Mouse (Mus musculus): Measurements from ENCODE around the gene Npb. TPM values are rescaled to one million over a fixed set of nuclear protein-coding genes. Genes with fewer than 3 reads are reported as not detected.
A peak's percentile ranks its signal among the peaks of the same experiment; 100 is the strongest.
"Not testable (repeated sequence)": the region's sequence is repeated elsewhere in the genome, so short reads cannot be mapped to it uniquely, and the experiment has no call there.

Gene Npb
- polyA plus RNA-seq, 1 experiment from 2014 or later, result 5.0 TPM

GRCm38 (mm10) chr11:120581490-120582267 lies 26.6 kb upstream of the Npb start, which contains the start of gene Arhgdia:
TSS of gene Arhgdia (minus strand) at chr11:120581624.
- H3K9me3 ChIP-seq (replicated peaks), result no peaks in the 10 kb centered on the region
- no peaks in the 10 kb centered on the region for H3K27me3 ChIP-seq (replicated peaks)
- H3K27ac ChIP-seq, result peak within 1 kb of the TSS; percentile 93
- ATAC-seq, result peak; percentile 60
- peak within 1 kb of the TSS; percentile 98 for H3K4me2 ChIP-seq
- peaks cover 76% of the 10 kb centered on the region for H3K36me3 ChIP-seq
- peaks cover 46% of the 10 kb centered on the region for H3K4me1 ChIP-seq
- WGBS (ENCODE audit: insufficient replicate concordance), result 3% methylated on average over 73 of the region's 75 CpGs
- peak within 1 kb of the TSS; percentile 87 for H3K4me3 ChIP-seq
- peak within 1 kb of the TSS; percentile 89 for H3K9ac ChIP-seq

GRCm38 (mm10) chr11:120582268-120582981 lies 25.9 kb upstream of the Npb start:
- H3K4me2 ChIP-seq, result peak overlapping the region; percentile 98
- no peak for ATAC-seq
- WGBS (ENCODE audit: insufficient replicate concordance), result 60% methylated on average over 8 of the region's 8 CpGs

GRCm38 (mm10) chr11:120582982-120583293 lies 25.3 kb upstream of the Npb start:
- H3K27me3 ChIP-seq (replicated peaks); H3K4me3 ChIP-seq; H3K4me2 ChIP-seq; H3K27ac ChIP-seq; H3K9me3 ChIP-seq (replicated peaks); H3K9ac ChIP-seq; ATAC-seq: not testable (repeated sequence)
- peaks cover 39% of the 10 kb centered on the region for H3K4me1 ChIP-seq
- WGBS (ENCODE audit: insufficient replicate concordance), result 75% methylated on average over 2 of the region's 2 CpGs
- peaks cover 76% of the 10 kb centered on the region for H3K36me3 ChIP-seq

More at GRCm38 (mm10) chr11:120582268-120582981, 25.9 kb upstream of the Npb start:
- Histone ChIP-seq H3K4me1 (peaks cover 39% of the 10 kb centered on the region), H3K36me3 (peaks cover 76% of the 10 kb centered on the region), H3K9ac (peak overlapping the region; percentile 89), H3K4me3 (peak overlapping the region; percentile 87), H3K27ac (peak overlapping the region; percentile 93), H3K9me3 (replicated peaks) (no peaks in the 10 kb centered on the region), H3K27me3 (replicated peaks) (no peaks in the 10 kb centered on the region)

GRCm38 (mm10) chr11:120583937-120584336 lies 24.3 kb upstream of the Npb start:
- Histone ChIP-seq H3K4me2 (no peak overlapping the region), H3K4me1 (peaks cover 39% of the 10 kb centered on the region), H3K4me3 (no peak overlapping the region), H3K27me3 (replicated peaks) (no peaks in the 10 kb centered on the region), H3K36me3 (peaks cover 76% of the 10 kb centered on the region), H3K27ac (no peak overlapping the region), H3K9ac (no peak overlapping the region), H3K9me3 (replicated peaks) (no peaks in the 10 kb centered on the region)
- 81% methylated on average over 1 of the region's 1 CpGs for WGBS (ENCODE audit: insufficient replicate concordance)
- ATAC-seq, result no peak

GRCm38 (mm10) chr11:120588531-120588930 lies 19.7 kb upstream of the Npb start:
- Histone ChIP-seq H3K9me3 (replicated peaks) (no peaks in the 10 kb centered on the region), H3K27ac (peak overlapping the region; percentile 33; the same call in 1 of the 2 replicates), H3K27me3 (replicated peaks) (no peaks in the 10 kb centered on the region), H3K4me2 (no peak overlapping the region), H3K4me1 (peaks cover 28% of the 10 kb centered on the region), H3K4me3 (no peak overlapping the region), H3K36me3 (peaks cover 100% of the 10 kb centered on the region), H3K9ac (no peak overlapping the region)
- 27% methylated on average over 6 of the region's 6 CpGs for WGBS (ENCODE audit: insufficient replicate concordance)
- ATAC-seq, result peak; percentile 72

- Histone ChIP-seq H3K36me3 (peaks cover 73% of the 10 kb centered on the region), H3K27me3 (replicated peaks) (no peaks in the 10 kb centered on the region), H3K27ac (peak overlapping the region; percentile 96), H3K4me3 (peak overlapping the region; percentile 95), H3K4me2 (peak overlapping the region; percentile 93), H3K9me3 (replicated peaks) (no peaks in the 10 kb centered on the region), H3K9ac (peak overlapping the region; percentile 100), H3K4me1 (peaks cover 74% of the 10 kb centered on the region)
- ATAC-seq, result peak; percentile 30
- WGBS (ENCODE audit: insufficient replicate concordance), result 3% methylated on average over 92 of the region's 99 CpGs
These were observed 10.7 kb upstream of the Npb start for GRCm38 (mm10) chr11:120597240-120598235.

- ATAC-seq, result peak; percentile 97
- H3K9ac ChIP-seq, result peak within 1 kb of the TSS; percentile 100
- H3K36me3 ChIP-seq, result peaks cover 73% of the 10 kb centered on the region
- no peaks in the 10 kb centered on the region for H3K9me3 ChIP-seq (replicated peaks)
- H3K27ac ChIP-seq, result peak within 1 kb of the TSS; percentile 96
- peak within 1 kb of the TSS; percentile 95 for H3K4me3 ChIP-seq
- 1% methylated on average over 88 of the region's 88 CpGs for WGBS (ENCODE audit: insufficient replicate concordance)
- H3K27me3 ChIP-seq (replicated peaks), result no peaks in the 10 kb centered on the region
- peak within 1 kb of the TSS; percentile 93 for H3K4me2 ChIP-seq
- H3K4me1 ChIP-seq, result peaks cover 78% of the 10 kb centered on the region
These were observed 9.8 kb upstream of the Npb start, which contains the start of the genes Alyref and Anapc11 for GRCm38 (mm10) chr11:120598283-120598989. TSS of gene Alyref (minus strand) at chr11:120598365. TSS of gene Anapc11 (plus strand) at chr11:120598421.

GRCm38 (mm10) chr11:120598990-120599549 lies 9.2 kb upstream of the Npb start:
- H3K4me3 ChIP-seq, result peak overlapping the region; percentile 95
- peak overlapping the region; percentile 93 for H3K4me2 ChIP-seq
- peak overlapping the region; percentile 80 for H3K9ac ChIP-seq
- ATAC-seq, result no peak
- no peaks in the 10 kb centered on the region for H3K27me3 ChIP-seq (replicated peaks)
- H3K27ac ChIP-seq, result peak overlapping the region; percentile 96
- peaks cover 78% of the 10 kb centered on the region for H3K4me1 ChIP-seq
- no peaks in the 10 kb centered on the region for H3K9me3 ChIP-seq (replicated peaks)
- WGBS (ENCODE audit: insufficient replicate concordance), result 42% methylated on average over 17 of the region's 17 CpGs
- peaks cover 73% of the 10 kb centered on the region for H3K36me3 ChIP-seq

- H3K36me3 ChIP-seq, result peaks cover 74% of the 10 kb centered on the region
- ATAC-seq, result no peak
- H3K9me3 ChIP-seq (replicated peaks), result no peaks in the 10 kb centered on the region
- H3K4me2 ChIP-seq, result no peak overlapping the region
- no peak overlapping the region for H3K4me3 ChIP-seq
- 0 out of 2 replicates have a peak overlapping the region, but pooled peaks have one; percentile 22 for H3K27ac ChIP-seq
- no peaks in the 10 kb centered on the region for H3K27me3 ChIP-seq (replicated peaks)
- peaks cover 74% of the 10 kb centered on the region for H3K4me1 ChIP-seq
- WGBS (ENCODE audit: insufficient replicate concordance), result 76% methylated on average over 3 of the region's 3 CpGs
- no peak overlapping the region for H3K9ac ChIP-seq
These were observed 7.6 kb upstream of the Npb start for GRCm38 (mm10) chr11:120600716-120601115.

- ATAC-seq, result peak; percentile 81
These were observed 4.7 kb upstream of the Npb start for GRCm38 (mm10) chr11:120603545-120603944.

More at GRCm38 (mm10) chr11:120603545-120603944, 4.7 kb upstream of the Npb start:
- peak overlapping the region; percentile 78 for H3K27ac ChIP-seq
- peaks cover 12% of the 10 kb centered on the region for H3K27me3 ChIP-seq (replicated peaks)
- H3K4me2 ChIP-seq, result peak overlapping the region; percentile 57
- H3K9me3 ChIP-seq (replicated peaks), result no peaks in the 10 kb centered on the region
- peak overlapping the region; percentile 50 for H3K9ac ChIP-seq
- peaks cover 75% of the 10 kb centered on the region for H3K4me1 ChIP-seq
- peak overlapping the region; percentile 22; the same call in 1 of the 2 replicates for H3K4me3 ChIP-seq
- 15% methylated on average over 2 of the region's 2 CpGs for WGBS (ENCODE audit: insufficient replicate concordance)
- H3K36me3 ChIP-seq, result peaks cover 72% of the 10 kb centered on the region

Data from liver, embryonic 12.5 days (tissue).